Mouse (Mus musculus): ENCODE measurements at regions not wholly inside any gene's neighbourhood (a gene's known extent, or its start where the extent isn't known, plus 50 kb on each side); places are given as distances from the start of the nearest gene placed in this dataset.
A peak's percentile ranks its signal among the peaks of the same experiment; 100 is the strongest.

GRCm38 (mm10) chrX:99199669-99200068, 63.7 kb downstream of the Efnb1 start:
- DNase-seq (ENCODE audit: low spot score) (no peak), ATAC-seq (ENCODE audit: low FRiP score, low TSS enrichment) (no peak; the same call in 1 of the 2 replicates)
- no peak overlapping the region for H3K9ac ChIP-seq (ENCODE audit: low read length)
- H3K27me3 ChIP-seq (ENCODE audit: control insufficient read depth, insufficient read depth, low read length), result no peaks in the 10 kb centered on the region
- H3K27ac ChIP-seq (replicated peaks), result peak overlapping the region; percentile 56; the same call in 1 of the 2 replicates
- H3K4me3 ChIP-seq (ENCODE audit: low read depth, low read length), result no peak overlapping the region
- H3K4me2 ChIP-seq (replicated peaks; ENCODE audit: low read depth), result no peak overlapping the region
- H3K36me3 ChIP-seq (ENCODE audit: control insufficient read depth, insufficient read depth, low read length), result no peaks in the 10 kb centered on the region
- no peaks in the 10 kb centered on the region for H3K4me1 ChIP-seq (replicated peaks; ENCODE audit: control insufficient read depth, insufficient read depth)
- WGBS, result 74% methylated on average over 5 of the region's 5 CpGs
- no peak for TF ChIP-seq EP300 (optimal IDR thresholded peaks at IDR 0.05)
- no peak for TF ChIP-seq CTCF (IDR thresholded peaks at IDR 0.05; ENCODE audit: low read depth)
- no peaks in the 10 kb centered on the region for H3K9me3 ChIP-seq (ENCODE audit: control insufficient read depth, low read length)

DNA sequence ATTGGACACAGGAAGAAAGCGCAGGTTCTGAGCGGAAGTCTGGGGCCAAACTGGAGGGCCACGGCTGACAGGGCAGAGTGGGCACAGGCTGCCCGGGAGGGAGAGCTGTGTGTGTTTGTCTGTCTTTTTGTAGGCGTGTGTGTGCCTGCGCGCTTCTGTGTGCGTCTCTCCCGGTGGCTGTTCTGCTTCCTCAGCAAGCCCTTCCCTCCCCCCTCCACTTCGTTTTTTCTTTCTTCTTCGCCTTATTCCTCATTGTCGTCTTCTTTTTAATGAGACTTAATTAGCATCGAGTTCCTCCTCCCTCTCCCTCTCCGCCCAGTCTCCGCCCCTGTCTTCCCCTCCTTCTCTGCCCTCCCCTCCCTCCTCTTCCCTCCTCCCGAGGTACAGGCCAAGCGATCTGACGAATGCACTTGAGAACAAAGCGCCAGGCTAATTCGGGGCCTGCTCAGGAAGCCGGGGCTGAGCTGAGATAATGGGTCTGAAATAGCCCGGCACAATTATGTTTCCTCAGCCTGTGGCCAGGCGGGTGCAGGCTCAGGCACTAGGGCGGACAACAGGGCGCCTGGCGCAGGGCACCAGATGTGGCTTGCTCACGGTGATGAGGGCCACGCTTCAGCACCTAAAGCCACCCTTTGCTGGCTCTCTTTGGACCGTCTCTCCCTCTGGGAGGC, 63.2 kb downstream of the Efnb1 start:
- Histone ChIP-seq H3K27me3 (ENCODE audit: control insufficient read depth, insufficient read depth, low read length) (no peaks in the 10 kb centered on the region), H3K27ac (replicated peaks) (peak overlapping the region; percentile 56), H3K9ac (ENCODE audit: low read length) (peak overlapping the region; percentile 13; the same call in 1 of the 2 replicates), H3K9me3 (ENCODE audit: control insufficient read depth, low read length) (no peaks in the 10 kb centered on the region), H3K4me2 (replicated peaks; ENCODE audit: low read depth) (peak overlapping the region; percentile 48), H3K36me3 (ENCODE audit: control insufficient read depth, insufficient read depth, low read length) (no peaks in the 10 kb centered on the region), H3K4me1 (replicated peaks; ENCODE audit: control insufficient read depth, insufficient read depth) (no peaks in the 10 kb centered on the region), H3K4me3 (ENCODE audit: low read depth, low read length) (peak overlapping the region; percentile 27)
- 32% methylated on average over 29 of the region's 29 CpGs for WGBS
- DNase-seq (ENCODE audit: low spot score) (peak; percentile 61), ATAC-seq (ENCODE audit: low FRiP score, low TSS enrichment) (peak; percentile 74)
- no peak for TF ChIP-seq EP300 (optimal IDR thresholded peaks at IDR 0.05)
- TF ChIP-seq CTCF (IDR thresholded peaks at IDR 0.05; ENCODE audit: low read depth), result no peak
